Mouse (Mus musculus) kidney, embryonic 15.5 days (tissue): ENCODE measurements around the gene Ccdc148. TPM values are rescaled to one million over a fixed set of nuclear protein-coding genes. Genes with fewer than 3 reads are reported as not detected.

ENCODE experiments used
- ATAC-seq: fragments of 200-750 bp; cut with Nextera tagmentation; replicated peaks from 2 replicates; pipeline ENCODE4 v1.8.0; 2017; ENCODE audit warnings: moderate TSS enrichment; ENCODE audit not compliant: low FRiP score
- H3K27ac ChIP-seq: fragments of 300-500 bp; sonication (generic); 2 replicates; pipeline ENCODE4 v1.5.1; 2015; ENCODE audit warnings: mild to moderate bottlenecking, inconsistent platforms
- H3K27me3 ChIP-seq: fragments of 300-500 bp; sonication (generic); 2 replicates; pipeline ENCODE4 v1.6.1; 2015; ENCODE audit warnings: inconsistent platforms
- H3K36me3 ChIP-seq: fragments of 300-500 bp; sonication (generic); 2 replicates; pipeline ENCODE4 v1.6.1; 2015; ENCODE audit warnings: inconsistent platforms
- H3K4me1 ChIP-seq: fragments of 300-500 bp; sonication (generic); 2 replicates; pipeline ENCODE4 v1.6.1; 2015; ENCODE audit warnings: inconsistent platforms
- H3K4me2 ChIP-seq: fragments of 300-500 bp; sonication (generic); 2 replicates; pipeline ENCODE4 v1.6.1; 2015; ENCODE audit warnings: moderate library complexity, mild to moderate bottlenecking, inconsistent platforms
- H3K4me3 ChIP-seq: fragments of 300-500 bp; sonication (generic); replicated peaks from 2 replicates; pipeline ENCODE4 v1.5.1; 2015; ENCODE audit warnings: mild to moderate bottlenecking, inconsistent platforms
- H3K9ac ChIP-seq: fragments of 300-500 bp; sonication (generic); 2 replicates; pipeline ENCODE4 v1.6.1; 2015; ENCODE audit warnings: mild to moderate bottlenecking, inconsistent platforms
- H3K9me3 ChIP-seq: fragments of 300-500 bp; sonication (generic); replicated peaks from 2 replicates; pipeline ENCODE4 v1.6.1; 2016; ENCODE audit warnings: inconsistent platforms
- WGBS: fragments of 180-500 bp; shearing (Covaris S2); methylation state at CpG from one replicate; pipeline ENCODE4 v1.1.7; 2015; ENCODE audit warnings: mixed read lengths; 5-methylcytosine and 5-hydroxymethylcytosine counted together
- polyA plus RNA-seq: library from polyadenylated mRNA; unstranded; fragments of >200 nt; fragmentation: Nextera tagmentation; extraction: Ambion mirVana; gene quantifications from 2 replicates; pipeline ENCODE4 v1.2.1, GENCODE M21; 2015

Gene Ccdc148
- polyA plus RNA-seq, 1 experiment from 2014 or later = 1.5 TPM

DNA sequence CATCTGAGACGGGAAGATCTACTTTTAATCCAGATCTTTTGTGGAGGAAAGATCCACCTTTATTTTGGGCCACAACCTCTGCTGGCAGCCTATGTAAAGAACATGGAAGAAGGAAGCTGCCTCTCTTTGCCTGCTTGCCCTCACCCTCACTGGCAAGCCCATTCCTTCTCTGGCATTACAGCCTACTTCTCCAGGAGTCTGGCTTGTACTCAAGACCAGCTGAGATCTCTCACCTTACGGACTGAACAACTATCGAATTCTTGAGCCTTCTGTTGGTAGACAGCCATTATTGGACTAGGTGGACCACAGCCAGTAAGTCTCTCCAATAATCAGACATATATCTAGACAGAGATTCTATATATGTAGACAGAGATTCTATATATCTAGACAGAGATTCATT lies 208.4 kb downstream of the Ccdc148 start:
- Histone ChIP-seq H3K4me1 (no peaks in the 10 kb centered on the region), H3K27ac (no peak overlapping the region), H3K9me3 (no peaks in the 10 kb centered on the region), H3K27me3 (no peaks in the 10 kb centered on the region), H3K4me2 (no peak overlapping the region), H3K36me3 (no peaks in the 10 kb centered on the region), H3K4me3 (no peak overlapping the region), H3K9ac (no peak overlapping the region)
- ATAC-seq = no peak
- WGBS = 92% methylated on average over 3 of the region's 3 CpGs

DNA sequence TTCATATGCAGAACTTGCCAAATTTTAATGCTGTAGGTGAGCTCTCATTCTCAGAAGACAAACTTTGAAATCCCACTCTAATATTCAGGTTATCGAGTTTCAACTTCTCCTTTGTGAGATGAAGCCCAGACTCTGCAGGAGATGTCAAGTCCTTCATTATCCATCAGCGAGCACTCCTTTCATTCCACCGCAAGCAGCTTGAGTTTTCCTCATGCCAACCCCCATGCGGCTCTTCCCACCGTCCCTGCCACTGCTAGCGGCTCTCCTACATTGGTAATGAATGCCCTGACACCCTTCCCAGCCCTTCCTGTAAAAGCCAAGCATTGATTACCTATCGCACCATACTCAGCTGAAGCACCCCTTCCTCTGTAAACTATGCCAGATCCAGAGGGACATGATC lies 211.7 kb downstream of the Ccdc148 start:
- 84% methylated on average over 7 of the region's 7 CpGs for WGBS
- H3K9ac ChIP-seq = no peak overlapping the region
- no peak for ATAC-seq
- no peak overlapping the region for H3K27ac ChIP-seq
- no peak overlapping the region for H3K4me3 ChIP-seq
- H3K36me3 ChIP-seq = no peaks in the 10 kb centered on the region
- no peak overlapping the region for H3K4me2 ChIP-seq
- H3K9me3 ChIP-seq = no peaks in the 10 kb centered on the region
- H3K4me1 ChIP-seq = no peaks in the 10 kb centered on the region
- no peaks in the 10 kb centered on the region for H3K27me3 ChIP-seq

DNA sequence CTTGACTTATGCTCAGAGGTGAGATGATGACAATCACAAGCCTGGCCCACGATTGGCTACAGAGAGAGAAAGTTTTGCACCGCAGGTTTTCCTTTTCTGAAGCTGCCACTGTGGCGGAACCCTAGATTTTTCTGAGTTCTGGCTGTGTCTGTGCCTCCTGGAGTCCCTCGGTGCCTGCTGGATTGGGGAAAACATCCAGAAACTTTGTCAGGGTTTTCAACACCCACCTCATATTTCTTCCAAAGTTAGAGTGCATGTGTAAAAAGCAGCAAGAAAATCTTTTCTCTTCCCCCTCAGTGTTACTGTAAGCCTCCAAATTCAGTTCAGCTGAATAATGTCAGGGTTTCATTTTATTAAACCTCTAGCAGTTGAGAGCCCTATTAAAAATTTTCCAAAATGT lies 219.1 kb downstream of the Ccdc148 start:
- H3K4me2 ChIP-seq = no peak overlapping the region
- no peak for ATAC-seq
- H3K27ac ChIP-seq = no peak overlapping the region
- H3K9ac ChIP-seq = no peak overlapping the region
- H3K27me3 ChIP-seq = no peaks in the 10 kb centered on the region
- H3K36me3 ChIP-seq = no peaks in the 10 kb centered on the region
- H3K9me3 ChIP-seq = no peaks in the 10 kb centered on the region
- no peaks in the 10 kb centered on the region for H3K4me1 ChIP-seq
- H3K4me3 ChIP-seq = no peak overlapping the region
- WGBS = 76% methylated on average over 4 of the region's 4 CpGs

DNA sequence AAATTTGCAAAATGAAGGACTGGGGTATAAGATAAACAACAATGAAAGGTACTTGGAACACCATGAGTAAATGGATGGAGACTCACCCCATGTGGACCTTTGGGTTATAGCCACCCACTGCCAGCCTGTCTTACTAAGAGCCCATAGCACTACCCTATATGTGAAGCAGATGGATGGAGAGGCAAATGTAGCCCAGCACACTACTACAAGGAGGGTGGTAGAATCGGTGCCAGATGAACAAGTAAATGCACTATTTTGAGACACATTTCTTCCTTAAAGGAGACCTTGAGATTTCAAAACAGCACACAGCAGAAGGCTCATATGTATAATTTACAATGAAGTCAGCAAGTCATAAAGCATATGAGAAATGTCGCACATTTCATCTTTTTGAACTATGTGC lies 234.9 kb downstream of the Ccdc148 start:
- ATAC-seq = no peak
- Histone ChIP-seq H3K36me3 (no peaks in the 10 kb centered on the region), H3K4me1 (no peaks in the 10 kb centered on the region), H3K27ac (no peak overlapping the region), H3K4me2 (no peak overlapping the region), H3K27me3 (no peaks in the 10 kb centered on the region), H3K9me3 (no peaks in the 10 kb centered on the region), H3K9ac (no peak overlapping the region), H3K4me3 (no peak overlapping the region)
- WGBS = 94% methylated on average over 2 of the region's 2 CpGs

DNA sequence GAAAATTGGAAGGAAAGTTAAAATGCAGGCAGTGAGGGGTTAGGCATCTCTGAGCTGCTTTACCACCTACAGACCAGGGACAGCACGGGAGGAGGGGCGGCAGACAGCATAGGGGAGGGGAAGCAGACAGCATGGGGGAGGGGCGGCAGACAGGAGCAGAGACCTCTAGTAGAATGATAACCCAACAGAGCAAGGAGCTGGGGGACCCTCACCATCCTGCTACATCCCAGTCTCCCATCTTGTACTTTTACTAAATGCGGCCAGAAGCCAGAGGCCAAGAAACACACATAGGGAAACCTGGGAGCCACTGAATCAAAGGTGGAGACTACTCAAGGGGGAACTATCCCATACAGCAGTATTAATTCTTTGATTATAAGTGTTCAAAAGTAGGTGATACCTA lies 242.1 kb downstream of the Ccdc148 start:
- Histone ChIP-seq H3K4me2 (no peak overlapping the region), H3K27me3 (no peaks in the 10 kb centered on the region), H3K9me3 (no peaks in the 10 kb centered on the region), H3K27ac (no peak overlapping the region), H3K36me3 (no peaks in the 10 kb centered on the region), H3K9ac (no peak overlapping the region), H3K4me3 (no peak overlapping the region), H3K4me1 (no peaks in the 10 kb centered on the region)
- no peak for ATAC-seq
- 58% methylated on average over 4 of the region's 4 CpGs for WGBS

DNA sequence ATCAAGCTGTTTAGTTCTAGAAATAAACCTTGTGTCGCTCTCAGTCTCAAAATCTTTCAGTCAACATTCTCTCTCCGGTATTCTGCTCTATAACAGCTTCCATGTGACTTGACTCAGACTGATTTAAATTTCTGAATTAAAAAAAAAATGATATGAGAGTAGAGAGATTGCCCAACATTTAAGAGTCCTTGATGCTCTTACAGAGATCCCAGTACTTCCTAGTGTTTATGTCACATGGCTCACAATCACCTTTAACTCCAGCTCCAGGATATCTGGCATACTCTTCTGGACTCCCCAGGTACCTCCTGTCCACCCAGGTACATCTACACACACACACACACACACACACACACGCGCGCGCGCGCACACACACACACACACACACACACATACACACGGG lies 248.1 kb downstream of the Ccdc148 start:
- Histone ChIP-seq H3K27ac (no peak overlapping the region), H3K4me3 (no peak overlapping the region), H3K4me2 (no peak overlapping the region), H3K27me3 (no peaks in the 10 kb centered on the region), H3K9me3 (no peaks in the 10 kb centered on the region), H3K4me1 (no peaks in the 10 kb centered on the region), H3K9ac (no peak overlapping the region), H3K36me3 (no peaks in the 10 kb centered on the region)
- 88% methylated on average over 9 of the region's 9 CpGs for WGBS
- no peak for ATAC-seq

DNA sequence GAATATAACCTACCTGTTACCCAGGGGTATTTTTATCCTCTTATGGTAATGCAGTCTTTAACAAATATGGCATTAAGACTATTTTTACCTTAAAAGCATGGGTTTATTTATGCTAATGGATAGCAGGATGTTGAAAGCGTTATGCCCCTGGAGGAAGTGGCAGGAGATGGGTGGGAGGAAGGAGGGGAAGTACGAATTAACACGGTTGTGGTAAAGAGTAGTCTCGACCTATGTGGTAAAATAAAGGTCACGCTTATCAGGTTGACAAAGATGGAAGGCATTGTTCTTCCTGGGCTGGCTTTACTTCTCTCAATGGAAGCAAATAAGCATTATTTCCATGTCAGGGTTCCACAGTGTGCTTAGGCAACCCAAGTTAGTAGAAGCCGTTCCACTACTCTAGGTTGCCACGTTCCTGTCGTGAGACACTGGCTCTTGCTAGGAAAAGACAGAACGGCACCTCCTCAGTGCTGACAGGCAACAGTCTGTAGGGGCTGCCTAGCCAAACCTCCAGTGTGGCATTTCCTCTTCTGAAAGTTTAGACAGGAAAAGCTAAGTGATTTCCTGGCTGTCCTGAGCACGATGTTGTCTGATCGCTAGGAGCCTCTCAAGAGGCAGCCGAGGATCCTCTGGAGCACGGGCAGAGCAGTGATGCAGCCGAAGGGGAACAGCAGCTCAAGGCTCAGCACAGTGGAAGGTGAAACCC lies 253.5 kb downstream of the Ccdc148 start:
- H3K4me3 ChIP-seq = no peak overlapping the region
- no peak for ATAC-seq

DNA sequence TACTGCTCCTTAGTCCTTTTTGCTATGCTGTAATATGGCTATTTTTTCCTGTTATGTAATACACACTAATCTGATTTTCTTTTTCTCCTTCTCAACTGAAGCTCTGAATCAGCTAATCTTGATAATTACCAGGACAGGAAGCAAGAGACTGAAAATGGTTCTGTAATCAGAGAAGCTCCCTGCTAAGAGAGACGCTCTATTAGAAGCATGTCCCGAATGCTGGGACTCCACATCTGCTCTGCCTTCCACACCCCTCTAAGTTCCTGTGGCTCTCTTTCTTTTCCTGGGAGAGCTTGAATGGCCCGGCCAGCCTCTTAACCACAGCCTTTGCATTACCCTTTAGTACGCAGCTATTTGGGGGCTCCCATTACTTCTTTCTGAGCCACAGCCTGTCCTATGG lies 255.4 kb downstream of the Ccdc148 start:
- no peak overlapping the region for H3K27ac ChIP-seq

More for the DNA sequence above, 253.5 kb downstream of the Ccdc148 start:
- H3K9me3 ChIP-seq = no peaks in the 10 kb centered on the region
- peak overlapping the region; percentile 22; the same call in 1 of the 2 replicates for H3K4me2 ChIP-seq
- H3K27me3 ChIP-seq = no peaks in the 10 kb centered on the region
- no peak overlapping the region for H3K9ac ChIP-seq
- H3K36me3 ChIP-seq = no peaks in the 10 kb centered on the region
- 46% methylated on average over 14 of the region's 14 CpGs for WGBS
- H3K4me1 ChIP-seq = 0 out of 2 replicates have a peak, but pooled peaks cover 3% of the 10 kb centered on the region
- H3K27ac ChIP-seq = no peak overlapping the region

DNA sequence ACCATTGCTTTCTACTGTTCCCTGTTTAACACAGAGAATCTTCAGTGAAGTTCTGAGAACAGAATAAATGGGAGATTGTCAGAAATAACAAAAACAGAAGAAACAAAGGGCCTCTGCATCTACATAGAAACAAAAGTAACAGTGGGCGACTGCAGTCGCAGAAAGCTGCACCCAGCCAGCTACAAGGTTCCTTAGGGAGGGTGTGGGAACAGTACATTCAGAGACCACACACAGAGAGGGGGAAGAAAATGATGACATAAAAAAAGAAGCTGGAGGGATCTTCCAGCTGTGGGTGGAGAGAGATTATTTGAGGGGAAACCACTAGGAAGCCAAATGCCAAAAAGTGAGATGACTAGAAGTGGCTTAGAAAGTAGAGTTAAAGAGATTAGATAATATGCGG lies 280.6 kb downstream of the Ccdc148 start:
- H3K27me3 ChIP-seq = no peaks in the 10 kb centered on the region
- no peak overlapping the region for H3K27ac ChIP-seq
- no peak overlapping the region for H3K4me2 ChIP-seq
- no peaks in the 10 kb centered on the region for H3K9me3 ChIP-seq
- no peak overlapping the region for H3K4me3 ChIP-seq
- H3K9ac ChIP-seq = no peak overlapping the region
- no peaks in the 10 kb centered on the region for H3K4me1 ChIP-seq
- no peak for ATAC-seq
- WGBS = 65% methylated on average over 3 of the region's 3 CpGs
- no peaks in the 10 kb centered on the region for H3K36me3 ChIP-seq

More for the DNA sequence above, 255.4 kb downstream of the Ccdc148 start:
- H3K36me3 ChIP-seq = no peaks in the 10 kb centered on the region
- H3K27me3 ChIP-seq = no peaks in the 10 kb centered on the region
- no peak overlapping the region for H3K9ac ChIP-seq
- no peak overlapping the region for H3K4me2 ChIP-seq
- WGBS = 74% methylated on average over 4 of the region's 4 CpGs
- no peak for ATAC-seq
- H3K4me3 ChIP-seq = no peak overlapping the region
- H3K9me3 ChIP-seq = no peaks in the 10 kb centered on the region
- 0 out of 2 replicates have a peak, but pooled peaks cover 3% of the 10 kb centered on the region for H3K4me1 ChIP-seq

DNA sequence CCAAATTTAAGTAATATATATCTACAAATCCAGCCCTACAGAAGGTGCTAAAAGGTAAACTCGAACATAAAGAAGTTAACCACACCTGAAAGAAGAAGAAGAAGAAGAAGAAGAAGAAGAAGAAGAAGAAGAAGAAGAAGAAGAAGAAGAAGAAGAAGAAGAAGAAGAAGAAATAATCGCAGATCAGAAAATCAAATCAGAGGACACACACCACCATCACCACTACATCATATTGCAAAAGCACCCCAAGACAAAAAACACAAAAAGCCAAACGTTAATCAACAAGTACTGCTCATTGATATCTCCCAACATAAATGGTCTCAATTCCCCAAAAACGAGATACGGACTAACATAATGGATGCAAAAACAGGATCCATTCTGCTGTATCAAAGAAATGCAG lies 301.3 kb downstream of the Ccdc148 start, which contains the start of gene Gm11099:
Gene Gm11099, plus strand, starts transcription at position 301 of the 400 bp plus-strand sequence.
- no peaks in the 10 kb centered on the region for H3K36me3 ChIP-seq
- no peak within 1 kb of the TSS for H3K27ac ChIP-seq
- no peak within 1 kb of the TSS for H3K4me3 ChIP-seq
- H3K4me2 ChIP-seq = no peak within 1 kb of the TSS
- no peak within 1 kb of the TSS for H3K9ac ChIP-seq
- no peaks in the 10 kb centered on the region for H3K9me3 ChIP-seq
- no peaks in the 10 kb centered on the region for H3K27me3 ChIP-seq
- 87% methylated on average over 5 of the region's 5 CpGs for WGBS
- no peak for ATAC-seq
- no peaks in the 10 kb centered on the region for H3K4me1 ChIP-seq

DNA sequence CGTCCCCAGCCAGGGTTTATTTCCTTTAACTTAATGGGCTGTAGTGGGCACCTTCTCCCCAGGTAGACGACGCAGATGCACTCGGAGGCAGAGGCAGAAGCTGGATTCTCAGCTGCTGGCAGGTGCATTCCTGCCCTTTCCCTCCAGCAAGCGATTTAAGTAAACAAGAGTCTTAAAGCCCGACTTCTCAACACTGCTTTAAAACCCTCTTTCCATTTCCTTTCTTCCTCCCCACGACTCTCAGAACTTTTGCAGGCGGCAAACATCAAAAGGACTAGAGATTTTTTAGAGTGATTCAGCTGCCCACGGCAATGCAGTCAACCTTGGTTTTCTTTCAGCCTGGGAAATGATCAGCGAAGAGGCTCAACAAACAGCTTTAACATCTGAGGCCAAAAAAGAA lies 316.0 kb downstream of the Ccdc148 start:
- H3K4me2 ChIP-seq = peak overlapping the region; percentile 20; the same call in 1 of the 2 replicates
- no peaks in the 10 kb centered on the region for H3K9me3 ChIP-seq
- H3K9ac ChIP-seq = no peak overlapping the region
- H3K4me3 ChIP-seq = no peak overlapping the region
- H3K27me3 ChIP-seq = no peaks in the 10 kb centered on the region
- H3K27ac ChIP-seq = peak overlapping the region; percentile 66; the same call in 1 of the 2 replicates
- WGBS = 20% methylated on average over 10 of the region's 10 CpGs
- no peaks in the 10 kb centered on the region for H3K36me3 ChIP-seq
- H3K4me1 ChIP-seq = no peaks in the 10 kb centered on the region
- no peak for ATAC-seq

DNA sequence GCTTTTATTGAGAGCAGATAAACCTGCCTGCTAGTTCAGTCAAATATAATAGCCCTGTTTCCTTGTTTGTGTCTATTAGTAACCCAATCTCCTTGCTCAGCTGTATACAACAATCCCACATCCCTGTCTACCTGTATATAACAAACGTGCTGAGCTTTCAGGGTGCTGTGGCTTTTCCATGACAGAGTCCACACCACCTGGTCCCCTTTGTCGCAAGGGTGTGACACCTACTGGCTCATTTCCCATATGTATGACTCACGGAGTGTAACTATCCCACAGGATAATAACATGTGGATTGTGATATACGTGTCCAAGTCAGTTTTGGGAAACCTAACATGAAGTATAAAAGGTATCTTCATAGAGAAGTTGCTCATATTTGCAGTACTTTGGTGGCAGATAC lies 318.0 kb downstream of the Ccdc148 start:
- no peaks in the 10 kb centered on the region for H3K36me3 ChIP-seq
- H3K9me3 ChIP-seq = no peaks in the 10 kb centered on the region
- H3K4me2 ChIP-seq = no peak overlapping the region
- ATAC-seq = no peak
- no peaks in the 10 kb centered on the region for H3K27me3 ChIP-seq
- H3K9ac ChIP-seq = no peak overlapping the region
- H3K27ac ChIP-seq = no peak overlapping the region
- H3K4me1 ChIP-seq = no peaks in the 10 kb centered on the region
- 87% methylated on average over 4 of the region's 4 CpGs for WGBS
- no peak overlapping the region for H3K4me3 ChIP-seq

DNA sequence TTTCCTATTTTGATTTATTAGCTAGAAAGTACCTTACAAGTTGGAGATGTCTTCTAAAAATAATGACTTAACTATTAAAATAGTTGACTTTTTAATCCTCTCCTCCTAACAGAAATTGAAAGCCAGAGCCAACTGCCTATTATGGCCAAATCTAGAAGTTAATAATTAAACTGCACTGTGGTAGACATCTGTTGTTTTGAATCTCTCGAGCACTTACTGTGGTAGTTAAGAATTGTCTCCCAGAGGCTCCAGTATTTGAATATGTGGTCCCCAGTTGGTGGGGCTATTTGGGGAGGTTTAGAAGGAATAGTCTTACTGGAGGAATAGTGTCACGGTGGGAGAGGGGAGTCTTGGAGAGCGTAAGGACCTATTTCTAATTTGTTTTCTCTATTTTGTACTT lies 319.5 kb downstream of the Ccdc148 start:
- Histone ChIP-seq H3K9me3 (no peaks in the 10 kb centered on the region), H3K9ac (no peak overlapping the region), H3K4me2 (no peak overlapping the region), H3K4me1 (no peaks in the 10 kb centered on the region), H3K27ac (peak overlapping the region; percentile 39; the same call in 1 of the 2 replicates), H3K27me3 (no peaks in the 10 kb centered on the region), H3K36me3 (no peaks in the 10 kb centered on the region), H3K4me3 (no peak overlapping the region)
- 66% methylated on average over 3 of the region's 3 CpGs for WGBS
- ATAC-seq = no peak
